Mouse (Mus musculus) limb, embryonic 10.5 days (tissue): Measurements from ENCODE around the gene Vezt. TPM values are rescaled to one million over a fixed set of nuclear protein-coding genes. Genes with fewer than 3 reads are reported as not detected.
A peak's percentile ranks its signal among the peaks of the same experiment; 100 is the strongest.

ENCODE experiments used
- DNase-seq: peaks from one replicate; pipeline ENCODE4 v3.0.0-alpha.2; 2017; ENCODE audit warnings: low spot score
- H3K27ac ChIP-seq: fragments of 300-500 bp; sonication (generic); 2 replicates; pipeline ENCODE4 v1.5.1; 2016; ENCODE audit warnings: mild to moderate bottlenecking
- H3K27me3 ChIP-seq: fragments of 300-500 bp; sonication (generic); 2 replicates; pipeline ENCODE4 v1.6.1; 2016; ENCODE audit warnings: low read depth, mild to moderate bottlenecking; ENCODE audit not compliant: poor library complexity, severe bottlenecking
- H3K36me3 ChIP-seq: fragments of 300-500 bp; sonication (generic); 2 replicates; pipeline ENCODE4 v1.6.1; 2016; ENCODE audit warnings: mild to moderate bottlenecking, moderate library complexity
- H3K4me1 ChIP-seq: fragments of 300-500 bp; sonication (generic); 2 replicates; pipeline ENCODE4 v1.6.1; 2016
- H3K4me3 ChIP-seq: fragments of 300-500 bp; sonication (generic); 2 replicates; pipeline ENCODE4 v1.5.1; 2016; ENCODE audit warnings: mild to moderate bottlenecking, moderate library complexity
- H3K9me3 ChIP-seq: fragments of 300-500 bp; sonication (generic); replicated peaks from 2 replicates; pipeline ENCODE4 v1.6.1; 2016; ENCODE audit warnings: mild to moderate bottlenecking
- WGBS: fragments of 180-500 bp; shearing (Covaris S2); methylation state at CpG from one replicate; pipeline ENCODE4 v1.1.7; 2016; 5-methylcytosine and 5-hydroxymethylcytosine counted together
- polyA plus RNA-seq: library from polyadenylated mRNA; unstranded; fragments of >200 nt; fragmentation: Nextera tagmentation; extraction: Ambion mirVana; gene quantifications from 2 replicates; pipeline ENCODE4 v1.2.1, GENCODE M21; 2016

The Vezt gene
- polyA plus RNA-seq, 1 experiment from 2014 or later, result 25.9 TPM

- H3K4me3 ChIP-seq, result no peak overlapping the region
- DNase-seq, result no peak
- H3K27ac ChIP-seq, result no peak overlapping the region
- no peaks in the 10 kb centered on the region for H3K36me3 ChIP-seq
- no peaks in the 10 kb centered on the region for H3K9me3 ChIP-seq
- peaks cover 4% of the 10 kb centered on the region; the same call in 1 of the 2 replicates for H3K4me1 ChIP-seq
- WGBS, result 87% methylated on average over 9 of the region's 9 CpGs
- H3K27me3 ChIP-seq, result no peaks in the 10 kb centered on the region
These were observed 101.6 kb downstream of the Vezt start for GRCm38 (mm10) chr10:93933980-93934379.

- WGBS, result 71% methylated on average over 5 of the region's 5 CpGs
- 0 out of 2 replicates have a peak, but pooled peaks cover 4% of the 10 kb centered on the region for H3K4me1 ChIP-seq
These were observed 102.8 kb downstream of the Vezt start for GRCm38 (mm10) chr10:93932861-93933260.

GRCm38 (mm10) chr10:93932020-93932419 is 103.6 kb downstream of the Vezt start:
- Histone ChIP-seq H3K4me1 (0 out of 2 replicates have a peak, but pooled peaks cover 4% of the 10 kb centered on the region), H3K27me3 (no peaks in the 10 kb centered on the region), H3K4me3 (no peak overlapping the region), H3K36me3 (no peaks in the 10 kb centered on the region), H3K27ac (no peak overlapping the region), H3K9me3 (no peaks in the 10 kb centered on the region)
- WGBS, result 82% methylated on average over 5 of the region's 5 CpGs
- DNase-seq, result no peak

More at GRCm38 (mm10) chr10:93932861-93933260, 102.8 kb downstream of the Vezt start:
- Histone ChIP-seq H3K27me3 (no peaks in the 10 kb centered on the region), H3K27ac (no peak overlapping the region), H3K36me3 (no peaks in the 10 kb centered on the region), H3K9me3 (no peaks in the 10 kb centered on the region), H3K4me3 (no peak overlapping the region)
- DNase-seq, result no peak

GRCm38 (mm10) chr10:93931431-93931830 is 104.2 kb downstream of the Vezt start:
- Histone ChIP-seq H3K27me3 (no peaks in the 10 kb centered on the region), H3K27ac (no peak overlapping the region), H3K4me1 (0 out of 2 replicates have a peak, but pooled peaks cover 4% of the 10 kb centered on the region), H3K4me3 (no peak overlapping the region), H3K36me3 (no peaks in the 10 kb centered on the region), H3K9me3 (no peaks in the 10 kb centered on the region)
- 77% methylated on average over 9 of the region's 9 CpGs for WGBS
- no peak for DNase-seq

- Histone ChIP-seq H3K9me3 (no peaks in the 10 kb centered on the region), H3K4me1 (0 out of 2 replicates have a peak, but pooled peaks cover 4% of the 10 kb centered on the region), H3K27me3 (no peaks in the 10 kb centered on the region), H3K4me3 (no peak overlapping the region), H3K36me3 (no peaks in the 10 kb centered on the region), H3K27ac (no peak overlapping the region)
- DNase-seq, result no peak
- 85% methylated on average over 4 of the region's 4 CpGs for WGBS
These were observed 105.3 kb downstream of the Vezt start for GRCm38 (mm10) chr10:93930236-93930824.

GRCm38 (mm10) chr10:93924666-93925065 is 111.0 kb downstream of the Vezt start:
- Histone ChIP-seq H3K36me3 (no peaks in the 10 kb centered on the region), H3K27me3 (no peaks in the 10 kb centered on the region), H3K27ac (no peak overlapping the region), H3K9me3 (no peaks in the 10 kb centered on the region), H3K4me3 (no peak overlapping the region), H3K4me1 (no peaks in the 10 kb centered on the region)
- no peak for DNase-seq
- WGBS, result 87% methylated on average over 5 of the region's 5 CpGs

GRCm38 (mm10) chr10:93921160-93921559 is 114.5 kb downstream of the Vezt start:
- Histone ChIP-seq H3K27me3 (no peaks in the 10 kb centered on the region), H3K36me3 (no peaks in the 10 kb centered on the region), H3K9me3 (no peaks in the 10 kb centered on the region), H3K27ac (no peak overlapping the region), H3K4me1 (peaks cover 7% of the 10 kb centered on the region), H3K4me3 (no peak overlapping the region)
- no peak for DNase-seq
- WGBS, result 94% methylated on average over 4 of the region's 4 CpGs

GRCm38 (mm10) chr10:93919227-93919626 is 116.4 kb downstream of the Vezt start:
- DNase-seq, result no peak
- no peaks in the 10 kb centered on the region for H3K36me3 ChIP-seq
- no peaks in the 10 kb centered on the region for H3K9me3 ChIP-seq
- H3K27ac ChIP-seq, result no peak overlapping the region
- no peak overlapping the region for H3K4me3 ChIP-seq
- peaks cover 20% of the 10 kb centered on the region for H3K4me1 ChIP-seq
- WGBS, result 79% methylated on average over 13 of the region's 13 CpGs
- 0 out of 2 replicates have a peak, but pooled peaks cover 3% of the 10 kb centered on the region for H3K27me3 ChIP-seq

GRCm38 (mm10) chr10:93918701-93919100 is 116.9 kb downstream of the Vezt start:
- H3K4me3 ChIP-seq, result no peak overlapping the region
- H3K27ac ChIP-seq, result no peak overlapping the region
- peaks cover 20% of the 10 kb centered on the region for H3K4me1 ChIP-seq
- no peak for DNase-seq
- no peaks in the 10 kb centered on the region for H3K36me3 ChIP-seq
- WGBS, result 71% methylated on average over 6 of the region's 6 CpGs
- H3K9me3 ChIP-seq, result no peaks in the 10 kb centered on the region
- 0 out of 2 replicates have a peak, but pooled peaks cover 3% of the 10 kb centered on the region for H3K27me3 ChIP-seq

GRCm38 (mm10) chr10:93918087-93918486 is 117.5 kb downstream of the Vezt start:
- Histone ChIP-seq H3K36me3 (no peaks in the 10 kb centered on the region), H3K27ac (no peak overlapping the region), H3K9me3 (no peaks in the 10 kb centered on the region), H3K4me3 (no peak overlapping the region), H3K4me1 (peaks cover 20% of the 10 kb centered on the region), H3K27me3 (0 out of 2 replicates have a peak, but pooled peaks cover 3% of the 10 kb centered on the region)
- DNase-seq, result no peak
- 81% methylated on average over 2 of the region's 2 CpGs for WGBS

GRCm38 (mm10) chr10:93916778-93917177 is 118.8 kb downstream of the Vezt start:
- Histone ChIP-seq H3K27ac (no peak overlapping the region), H3K9me3 (no peaks in the 10 kb centered on the region), H3K4me3 (no peak overlapping the region), H3K36me3 (no peaks in the 10 kb centered on the region), H3K4me1 (peaks cover 20% of the 10 kb centered on the region), H3K27me3 (0 out of 2 replicates have a peak, but pooled peaks cover 3% of the 10 kb centered on the region)
- no peak for DNase-seq
- 77% methylated on average over 2 of the region's 2 CpGs for WGBS

- H3K4me1 ChIP-seq, result peaks cover 20% of the 10 kb centered on the region
- 0 out of 2 replicates have a peak, but pooled peaks cover 3% of the 10 kb centered on the region for H3K27me3 ChIP-seq
- peak overlapping the region; percentile 61 for H3K27ac ChIP-seq
- 42% methylated on average over 11 of the region's 11 CpGs for WGBS
- peak overlapping the region; percentile 30; the same call in 1 of the 2 replicates for H3K4me3 ChIP-seq
- no peaks in the 10 kb centered on the region for H3K36me3 ChIP-seq
- H3K9me3 ChIP-seq, result no peaks in the 10 kb centered on the region
- DNase-seq, result peak; percentile 37
These were observed 119.9 kb downstream of the Vezt start for GRCm38 (mm10) chr10:93915531-93916275.

GRCm38 (mm10) chr10:93913525-93913924 is 122.1 kb downstream of the Vezt start:
- H3K27ac ChIP-seq, result no peak overlapping the region
- H3K36me3 ChIP-seq, result no peaks in the 10 kb centered on the region
- 92% methylated on average over 5 of the region's 5 CpGs for WGBS
- 0 out of 2 replicates have a peak, but pooled peaks cover 3% of the 10 kb centered on the region for H3K27me3 ChIP-seq
- no peak overlapping the region for H3K4me3 ChIP-seq
- no peak for DNase-seq
- H3K4me1 ChIP-seq, result peaks cover 30% of the 10 kb centered on the region
- no peaks in the 10 kb centered on the region for H3K9me3 ChIP-seq
